Mouse (Mus musculus): ENCODE data around the gene Ltb. TPM values are rescaled to one million over a fixed set of nuclear protein-coding genes. Genes with fewer than 3 reads are reported as not detected.

The Ltb gene
- total RNA-seq, 2 experiments from 2014 or later = not detected

DNA sequence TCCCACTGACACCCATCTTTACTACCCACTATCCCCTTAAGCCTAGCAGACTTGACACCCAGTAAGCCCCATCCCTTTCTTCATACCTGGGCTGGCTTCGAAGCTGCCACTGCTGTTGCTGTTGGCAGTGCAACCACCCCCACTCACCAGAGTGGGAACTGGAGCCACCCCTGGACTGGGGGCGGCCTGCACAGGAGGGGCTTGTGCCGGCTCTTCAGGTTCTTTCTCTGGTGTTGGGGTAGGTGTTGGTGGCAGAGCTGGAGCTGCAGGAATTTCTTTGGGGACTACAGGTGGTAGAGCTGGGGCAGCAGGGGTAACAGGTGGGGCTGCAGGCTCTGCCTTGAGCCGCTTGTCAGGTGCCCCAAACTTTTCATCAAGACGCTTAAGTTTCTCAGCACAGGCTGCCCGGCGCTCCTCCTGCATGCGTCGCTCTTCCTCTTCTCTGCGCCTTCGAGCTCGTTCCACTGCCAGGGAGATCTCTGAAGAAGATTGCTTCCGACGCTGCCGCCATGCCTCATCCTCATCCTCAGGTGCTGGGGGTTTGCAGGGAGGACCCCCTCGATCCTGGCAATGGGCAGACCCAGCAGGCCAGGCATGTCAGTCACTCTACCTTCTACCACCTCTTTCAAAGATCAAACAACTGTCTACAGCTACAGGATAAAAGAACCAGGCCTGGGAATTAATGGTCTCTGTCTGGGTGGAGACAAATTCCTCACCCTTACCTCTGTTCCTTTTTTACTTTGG, 35.2 kb upstream of the Ltb start:
- Histone ChIP-seq H3K4me3 (no peak overlapping the region), H3K27ac (no peak overlapping the region)
- TF ChIP-seq CTCF (IDR thresholded peaks at IDR 0.05) = no peak
- intact Hi-C loops (cut with DNase I) = no loop called here
- no peak for DNase-seq

DNA sequence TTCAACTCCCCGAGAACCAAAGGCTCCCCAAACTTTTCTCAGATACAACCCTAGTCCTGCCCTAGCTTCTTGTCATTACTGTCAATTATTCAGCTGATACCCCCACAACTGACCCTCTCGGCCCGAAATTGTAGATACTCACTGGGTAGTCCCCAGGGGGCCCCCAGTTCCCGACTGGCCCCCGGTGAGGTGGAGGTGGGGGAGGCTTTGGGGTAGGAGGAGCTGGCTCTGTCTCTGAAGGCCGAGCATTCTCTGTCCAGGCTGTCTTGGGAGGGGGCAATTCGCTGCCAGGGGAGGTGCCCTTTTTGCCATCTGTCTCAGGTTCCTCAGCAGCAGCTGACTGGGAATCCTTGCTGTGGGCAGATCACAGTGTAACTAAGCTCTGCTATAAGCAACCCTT, 34.6 kb upstream of the Ltb start:
- Histone ChIP-seq H3K4me3 (no peak overlapping the region), H3K27ac (no peak overlapping the region)
- intact Hi-C loops (cut with DNase I) = no loop called here
- TF ChIP-seq CTCF (IDR thresholded peaks at IDR 0.05) = no peak
- DNase-seq = no peak

DNA sequence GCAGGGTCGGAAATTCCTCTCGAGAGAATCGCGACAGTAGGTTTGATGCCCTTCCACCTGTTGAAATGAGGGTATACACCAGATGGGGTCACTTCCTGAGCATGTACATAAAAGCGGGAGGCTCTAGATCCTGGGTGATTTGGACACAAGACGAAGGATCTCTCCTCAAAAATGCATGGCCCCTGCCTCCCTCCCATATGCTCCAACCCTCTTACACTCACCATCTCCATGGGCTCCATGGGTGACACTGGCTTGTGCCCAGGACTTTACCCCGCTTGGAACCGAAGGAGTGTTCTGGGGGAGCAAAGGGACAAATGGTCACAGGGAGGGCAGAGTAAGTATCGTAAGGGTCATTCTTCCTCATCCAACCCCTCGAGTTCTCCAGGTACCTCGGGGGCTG, 32.8 kb upstream of the Ltb start:
- Histone ChIP-seq H3K4me3 (no peak overlapping the region), H3K27ac (no peak overlapping the region)
- no peak for DNase-seq
- intact Hi-C loops (cut with DNase I) = no loop called here
- no peak for TF ChIP-seq CTCF (IDR thresholded peaks at IDR 0.05)

DNA sequence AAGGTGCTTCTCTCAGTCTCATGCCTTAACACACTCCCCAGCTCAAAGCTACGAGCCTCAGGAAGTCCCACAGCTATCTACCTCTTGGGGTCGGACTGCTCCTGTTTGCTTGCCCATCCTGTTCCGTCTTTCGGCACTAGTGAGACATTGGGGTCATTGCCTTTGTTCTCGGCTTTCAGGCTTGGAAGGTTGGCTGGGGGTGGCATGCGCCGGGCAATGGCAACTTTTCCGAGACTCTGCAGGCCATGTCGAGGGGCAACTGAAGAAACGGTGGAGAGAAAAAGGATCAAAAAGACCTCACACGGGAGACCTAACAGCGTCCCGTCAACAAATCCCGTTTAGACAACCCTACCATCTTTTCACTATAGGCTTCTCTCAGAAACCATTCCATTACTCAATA, 32.1 kb upstream of the Ltb start:
- intact Hi-C loops (cut with DNase I) = no loop called here
- no peak for DNase-seq
- Histone ChIP-seq H3K4me3 (peak overlapping the region; percentile 98), H3K27ac (no peak overlapping the region)
- no peak for TF ChIP-seq CTCF (IDR thresholded peaks at IDR 0.05)

DNA sequence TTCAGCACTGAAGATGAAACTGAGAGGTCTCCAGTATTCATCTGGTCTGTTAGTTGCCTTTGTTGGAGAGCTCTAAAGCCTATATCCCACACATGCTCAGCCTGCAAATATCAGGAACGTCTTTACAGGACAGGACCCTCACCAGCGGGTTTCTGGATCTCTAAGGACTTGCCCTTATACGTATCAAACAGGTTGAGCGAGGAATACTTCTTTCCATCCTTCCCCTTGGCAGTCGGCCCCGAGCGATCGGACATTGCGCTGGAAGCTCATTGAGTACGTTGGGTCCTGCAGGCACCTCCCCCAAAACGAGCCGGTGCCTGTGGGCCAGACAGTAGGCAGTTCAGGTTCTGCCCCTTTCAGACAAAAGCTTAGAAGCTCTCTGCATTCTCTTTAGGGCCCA, 31.5 kb upstream of the Ltb start:
- H3K4me3 ChIP-seq = peak overlapping the region; percentile 98
- peak overlapping the region; percentile 100 for H3K27ac ChIP-seq
- intact Hi-C loops (cut with DNase I) = loop anchor here (1.0 kb wide), 1 partner anchor 25 kb away; no protein-coding TSS in a partner anchor
- peak; percentile 52 for DNase-seq
- TF ChIP-seq CTCF (IDR thresholded peaks at IDR 0.05) = no peak

DNA sequence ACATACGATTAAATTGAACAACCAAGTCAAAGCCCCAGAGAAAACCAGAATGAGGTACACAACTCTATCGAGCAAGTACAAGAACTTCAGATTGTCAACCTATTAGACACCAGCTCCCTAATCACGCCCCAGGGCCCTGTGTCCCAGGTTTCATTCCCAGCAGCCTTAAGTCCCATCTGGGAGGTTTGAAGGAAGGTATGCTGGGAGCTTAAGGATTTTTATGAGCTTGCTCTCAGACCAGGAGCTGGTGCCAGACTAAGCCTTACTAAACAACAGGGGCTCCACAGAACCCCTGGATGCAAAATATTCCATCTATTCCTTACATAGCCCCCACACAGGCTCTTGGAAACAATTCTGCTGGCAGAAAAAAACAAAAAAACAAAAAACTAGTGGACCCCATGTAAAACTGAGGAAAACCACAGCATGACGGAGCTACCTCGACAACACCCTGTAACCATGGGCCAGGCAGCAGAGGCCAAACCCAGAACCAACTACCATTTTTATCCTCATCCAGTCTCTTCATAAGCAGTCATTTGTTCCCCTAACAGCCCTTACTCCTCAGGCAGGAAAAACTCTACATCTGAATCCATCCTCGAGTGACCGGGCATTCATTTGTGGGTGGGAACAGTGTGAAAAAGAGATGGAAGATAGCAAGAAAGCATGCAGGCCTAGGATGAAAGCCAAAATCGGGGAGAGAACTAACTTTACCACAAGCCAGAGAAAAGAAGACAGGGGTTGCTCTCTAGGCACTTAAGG, 30.7 kb upstream of the Ltb start:
- peak overlapping the region; percentile 98 for H3K4me3 ChIP-seq
- no peak for DNase-seq
- peak overlapping the region; percentile 100 for H3K27ac ChIP-seq
- no peak for TF ChIP-seq CTCF (IDR thresholded peaks at IDR 0.05)
- intact Hi-C loops (cut with DNase I) = loop anchor here (1.0 kb wide), 1 partner anchor 26 kb away; no protein-coding TSS in a partner anchor

DNA sequence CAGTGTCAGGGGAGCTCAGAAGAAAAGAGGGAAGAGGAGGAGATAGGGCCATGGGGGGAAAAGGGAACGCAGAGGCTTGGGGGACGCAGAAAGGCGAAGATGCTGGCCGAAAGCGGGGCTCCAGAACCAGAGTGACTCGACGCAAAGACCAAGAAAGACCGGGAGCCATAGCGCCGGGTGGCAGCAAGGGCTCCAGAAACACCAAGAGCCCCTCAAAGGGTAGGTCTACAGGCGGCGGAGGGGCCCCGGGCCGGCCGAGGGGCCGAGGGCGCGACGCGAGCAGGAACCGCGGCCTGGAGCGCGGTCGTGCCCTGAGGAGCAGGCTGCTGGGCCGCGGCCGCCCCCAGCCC, 30.0 kb upstream of the Ltb start:
- TF ChIP-seq CTCF (IDR thresholded peaks at IDR 0.05) = no peak
- intact Hi-C loops (cut with DNase I) = no loop called here
- no peak for DNase-seq
- Histone ChIP-seq H3K4me3 (peak overlapping the region; percentile 98), H3K27ac (peak overlapping the region; percentile 100)

DNA sequence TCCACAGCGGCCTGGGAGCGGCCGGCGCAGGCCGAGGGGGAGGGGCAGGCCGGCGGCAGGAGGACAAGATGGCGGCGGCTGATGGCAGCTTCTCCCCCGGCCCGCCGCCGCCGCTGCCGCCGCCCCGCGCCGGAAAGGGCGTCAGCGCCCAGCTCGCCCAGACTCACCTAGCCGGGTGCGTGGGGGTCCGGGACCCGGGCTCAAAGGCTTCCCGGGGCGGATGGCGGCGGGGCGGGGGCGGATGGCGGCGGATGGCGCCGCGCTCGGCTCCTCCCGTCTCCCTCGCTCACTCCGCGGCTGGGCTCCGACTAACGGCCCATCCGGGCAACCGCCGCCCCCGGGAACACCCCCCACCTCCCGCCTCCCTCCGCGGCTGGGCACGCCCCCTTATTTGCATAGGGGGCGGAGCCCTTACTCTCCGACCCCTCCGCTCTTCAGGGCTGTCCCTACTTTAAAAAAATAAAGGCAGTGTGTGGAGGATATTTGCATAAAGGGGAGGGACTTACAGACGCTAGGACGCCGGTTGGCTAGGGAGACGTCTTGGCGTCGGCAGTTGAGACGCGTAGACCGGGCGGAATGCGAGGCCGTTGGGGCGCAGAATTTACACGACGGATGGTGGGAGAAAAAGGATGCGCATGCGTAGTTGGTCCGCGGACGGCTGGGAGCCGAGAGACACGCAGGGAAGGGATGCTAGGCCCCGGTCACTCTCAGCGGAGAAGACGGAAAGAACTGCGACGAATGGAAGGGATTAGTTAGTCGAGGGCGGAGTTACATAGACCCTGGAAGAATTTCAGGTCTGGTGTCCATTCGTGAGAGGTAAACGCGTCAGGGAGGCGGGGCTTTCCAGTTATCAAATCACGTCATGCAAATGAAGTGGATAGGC, 29.4 kb upstream of the Ltb start, which contains the start of gene Prrc2a:
Prrc2a (minus strand) TSS at position 330 of the 883 bp plus-strand sequence.
- H3K27ac ChIP-seq = peak within 1 kb of the TSS; percentile 100
- TF ChIP-seq CTCF (IDR thresholded peaks at IDR 0.05) = no peak
- peak; percentile 99 for DNase-seq
- intact Hi-C loops (cut with DNase I) = no loop called here
- H3K4me3 ChIP-seq = peak within 1 kb of the TSS; percentile 98

DNA sequence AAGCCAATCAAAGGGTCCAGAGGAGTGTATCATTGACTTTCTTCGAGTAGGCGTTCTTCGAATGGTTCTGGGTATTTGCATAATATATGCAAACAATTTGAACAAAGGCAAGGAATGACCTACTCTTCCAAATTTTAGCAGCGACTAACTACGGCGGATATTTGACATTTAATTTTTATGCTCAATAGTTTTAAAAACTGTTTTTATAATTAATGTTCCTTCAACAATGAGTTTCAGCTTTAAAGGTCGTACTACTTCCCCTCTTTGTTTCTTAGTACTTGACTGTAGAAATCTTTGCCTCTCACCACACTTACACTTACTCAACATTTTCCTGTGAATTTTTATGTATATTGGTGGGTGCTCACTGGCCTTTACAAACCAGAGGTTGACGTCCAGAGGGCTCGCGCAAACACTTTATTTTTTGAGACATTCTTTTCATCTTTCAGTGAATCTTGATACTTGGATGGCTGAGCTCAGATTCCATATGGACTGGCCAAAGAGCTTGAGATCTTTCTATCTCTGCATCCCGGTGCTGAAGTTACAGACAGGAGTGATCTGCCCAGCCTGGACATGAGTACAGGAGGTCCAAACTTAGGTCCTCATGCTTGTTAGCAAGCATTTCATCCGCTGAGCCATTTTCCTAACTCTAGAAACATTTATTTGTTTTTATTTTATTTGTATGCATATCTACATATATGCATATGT, 28.6 kb upstream of the Ltb start:
- no peak for TF ChIP-seq CTCF (IDR thresholded peaks at IDR 0.05)
- intact Hi-C loops (cut with DNase I) = no loop called here
- DNase-seq = no peak
- peak overlapping the region; percentile 98 for H3K4me3 ChIP-seq
- H3K27ac ChIP-seq = peak overlapping the region; percentile 100

DNA sequence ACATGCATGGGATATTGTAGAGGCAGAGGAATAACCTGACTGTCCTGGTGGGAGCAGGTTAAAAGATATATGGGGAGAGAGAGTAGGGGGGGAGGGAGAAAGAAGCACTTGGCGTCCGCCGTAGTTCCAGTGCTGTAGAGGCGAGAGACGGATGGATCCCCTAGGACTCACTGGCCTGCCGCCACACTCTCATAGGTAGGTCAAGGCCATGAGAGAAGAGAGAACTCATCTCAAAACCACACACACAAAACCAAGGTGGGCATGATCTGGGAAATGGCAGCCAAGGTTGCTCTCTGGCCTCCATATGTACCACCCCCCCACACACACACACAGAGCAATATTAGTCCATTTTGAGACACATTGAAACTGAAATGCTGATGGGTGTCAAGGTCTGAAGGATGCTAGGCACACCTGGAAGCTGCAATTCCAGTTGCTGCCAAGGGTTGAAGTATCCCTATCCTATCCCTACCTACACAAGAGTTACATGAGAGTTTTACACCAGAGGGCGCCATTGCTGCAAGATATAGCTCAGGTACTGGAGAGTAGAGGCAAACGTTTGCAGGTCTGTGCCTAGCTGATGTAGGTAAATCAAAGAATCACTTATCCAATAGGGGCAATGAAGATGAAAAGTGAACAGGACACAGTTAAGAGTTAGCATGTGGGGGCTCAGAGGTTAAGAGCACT, 27.7 kb upstream of the Ltb start:
- intact Hi-C loops (cut with DNase I) = no loop called here
- peak overlapping the region; percentile 100; the same call in 1 of the 2 replicates for H3K27ac ChIP-seq
- DNase-seq = no peak
- H3K4me3 ChIP-seq = peak overlapping the region; percentile 98; the same call in 1 of the 2 replicates
- TF ChIP-seq CTCF (IDR thresholded peaks at IDR 0.05) = peak; percentile 65

DNA sequence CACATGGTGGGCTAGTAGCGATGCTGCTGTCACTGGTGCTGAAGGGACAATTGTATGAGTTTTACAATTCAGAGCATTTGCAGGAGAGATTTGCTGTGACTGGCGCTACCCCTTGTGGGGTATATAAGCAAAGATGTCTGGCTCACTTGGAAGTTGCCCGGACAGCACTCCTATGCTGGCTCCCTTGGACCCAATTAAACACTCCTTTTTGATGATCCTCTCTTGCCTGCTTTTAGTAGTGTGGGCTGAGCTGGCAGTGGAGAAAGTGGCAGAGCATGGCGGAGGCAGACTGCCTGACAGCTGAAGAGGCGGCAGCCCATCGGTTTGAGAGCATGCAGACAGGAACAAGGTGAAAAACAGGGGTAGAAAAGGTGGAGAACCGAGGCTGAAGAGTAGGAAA, 26.4 kb upstream of the Ltb start:
- Histone ChIP-seq H3K4me3 (no peak overlapping the region), H3K27ac (no peak overlapping the region)
- intact Hi-C loops (cut with DNase I) = loop anchor here (2.0 kb wide), 1 partner anchor 65 kb away; the partner anchor contains the start of gene Atp6v1g2
- no peak for TF ChIP-seq CTCF (IDR thresholded peaks at IDR 0.05)
- no peak for DNase-seq

Measured in gastrocnemius, adult 2 months (tissue).